Mouse (Mus musculus) CD4-positive naive resting alpha-beta T cell, adult 57 days (primary cell): ENCODE measurements around the gene Hfe2. TPM values are rescaled to one million over a fixed set of nuclear protein-coding genes. Genes with fewer than 3 reads are reported as not detected.

ENCODE experiments used
- total RNA-seq: library from RNA; stranded (reverse); gene quantifications from one replicate; pipeline ENCODE4 v1.2.4, GENCODE M21; 2023

Gene Hfe2
- not detected for total RNA-seq

DNA sequence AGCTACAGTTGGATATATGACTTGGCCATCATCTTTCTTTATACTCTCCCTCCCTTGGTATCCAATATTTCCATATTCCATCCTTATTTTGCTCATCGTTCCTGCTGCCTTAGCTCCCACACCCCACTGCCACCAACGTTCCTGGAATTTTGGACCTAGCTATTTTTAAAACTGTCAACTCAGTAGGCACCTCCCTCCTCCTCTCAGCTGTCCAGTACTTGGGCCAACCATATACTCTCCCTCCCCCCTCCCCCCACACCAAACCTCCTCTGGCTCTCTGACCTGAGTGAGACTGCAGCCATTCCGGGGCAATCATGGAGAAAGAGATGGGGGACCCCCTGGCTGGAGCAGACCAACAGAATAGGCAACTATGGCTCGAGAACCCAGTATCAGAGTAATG is at the start of gene Hfe2:
Hfe2 (plus strand) TSS at position 259 of the 400 bp plus-strand sequence.

DNA sequence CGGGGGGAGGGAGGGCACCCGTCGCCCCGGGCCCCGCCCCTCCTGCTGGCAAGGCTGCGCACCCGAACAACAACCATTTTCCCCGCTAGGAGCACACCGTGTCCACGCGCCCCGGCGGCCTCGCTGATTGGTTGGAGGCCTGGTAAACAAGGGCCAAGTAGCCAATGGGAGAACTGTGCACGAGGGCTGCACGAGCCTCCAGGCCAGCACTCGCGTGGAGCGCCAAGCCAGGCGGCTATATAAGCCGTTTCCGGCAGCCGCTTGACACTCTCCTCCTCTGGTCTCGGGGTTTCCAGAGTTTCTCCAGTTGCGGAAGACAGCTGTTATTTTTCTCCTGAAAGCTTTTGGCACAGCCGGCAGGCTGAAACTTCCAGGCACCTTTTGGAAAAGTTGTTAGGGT is 32.7 kb downstream of the Hfe2 start, which contains the start of gene Txnip:
Txnip (plus strand) TSS at position 264 of the 400 bp plus-strand sequence.

DNA sequence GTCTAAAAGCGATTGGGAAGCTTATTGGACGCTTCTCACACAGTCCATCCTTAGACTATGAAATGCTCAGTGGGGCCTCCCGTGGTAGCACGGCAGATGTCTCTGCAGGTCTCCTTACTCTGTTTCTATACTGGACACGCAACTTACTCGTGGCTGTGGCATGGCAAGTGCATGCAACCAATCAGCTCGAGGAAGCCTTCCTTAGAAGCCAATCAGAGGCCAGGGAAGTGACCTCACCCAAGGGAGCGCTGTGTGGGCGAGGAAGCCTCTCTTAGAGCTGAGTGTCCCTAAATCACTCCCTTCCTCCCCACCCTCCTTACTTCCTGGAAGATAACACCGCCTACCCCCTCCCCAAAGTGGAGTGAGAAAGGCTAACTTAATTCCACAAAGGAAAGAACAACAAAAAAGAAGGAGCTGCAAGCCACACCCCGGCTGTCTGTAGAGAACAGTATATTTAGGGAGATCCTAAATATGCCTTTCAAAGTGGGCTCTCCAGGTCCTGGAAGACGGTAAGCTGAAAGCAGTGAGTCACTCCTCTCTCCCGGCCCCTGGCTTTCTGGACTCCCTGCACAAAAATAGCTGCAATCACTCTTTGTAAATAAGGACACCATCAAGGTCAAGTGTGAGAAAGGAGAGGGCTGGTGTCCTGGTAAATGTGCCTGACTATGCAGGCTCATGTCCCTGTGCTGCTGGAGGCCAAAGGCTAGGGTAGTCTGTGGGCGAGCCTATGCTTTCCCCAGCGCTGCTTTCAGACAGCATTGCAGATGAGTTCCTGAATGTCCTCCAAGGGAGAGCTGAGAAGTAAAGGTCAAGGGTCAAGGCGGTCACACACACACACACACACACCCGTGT is 51.9 kb downstream of the Hfe2 start, which contains the start of gene Gm16253:
Gm16253 (plus strand) TSS at position 295 of the 852 bp plus-strand sequence.

Other genes with a start within 250 kb of the Hfe2 start
- 0.77 TPM for gene Fcgr1, start 231.2 kb upstream of the Hfe2 start, total RNA-seq
- not detected for gene BC107364, start 72.9 kb upstream of the Hfe2 start, total RNA-seq
- gene Txnip, start 32.8 kb downstream of the Hfe2 start, total RNA-seq: 861 TPM
- not detected for gene Gm16253, start 51.8 kb downstream of the Hfe2 start, total RNA-seq
- 41.5 TPM for gene Polr3gl, start 69.0 kb downstream of the Hfe2 start, total RNA-seq
- not detected for gene Ankrd34a, start 71.5 kb downstream of the Hfe2 start, total RNA-seq
- gene Lix1l, start 76.0 kb downstream of the Hfe2 start, total RNA-seq: 0.38 TPM
- gene Rbm8a, start 104.8 kb downstream of the Hfe2 start, total RNA-seq: 82.5 TPM
- gene Pex11b, start 110.2 kb downstream of the Hfe2 start, total RNA-seq: 25.9 TPM
- gene Gm42957, start 110.3 kb downstream of the Hfe2 start, total RNA-seq: 0.35 TPM
- 3.5 TPM for gene Itga10, start 120.4 kb downstream of the Hfe2 start, total RNA-seq
- gene Ankrd35, start 145.0 kb downstream of the Hfe2 start, total RNA-seq: not detected
- gene Pias3, start 171.2 kb downstream of the Hfe2 start, total RNA-seq: 20.1 TPM
- gene Nudt17, start 183.4 kb downstream of the Hfe2 start, total RNA-seq: 1.0 TPM
- gene Polr3c, start 202.5 kb downstream of the Hfe2 start, total RNA-seq: 57.7 TPM
- 48.1 TPM for gene Rnf115, start 202.5 kb downstream of the Hfe2 start, total RNA-seq